Mouse (Mus musculus) small intestine, adult 2 months (tissue): Measurements from ENCODE around the gene Gm17651. TPM values are rescaled to one million over a fixed set of nuclear protein-coding genes. Genes with fewer than 3 reads are reported as not detected.

Source experiments
- H3K27ac ChIP-seq: fragments of 200-500 bp; 2 replicates; pipeline ENCODE4 v1.5.1; 2012; ENCODE audit warnings: low read depth, low read length, control low read depth, inconsistent platforms; ENCODE audit not compliant: insufficient read depth
- H3K27me3 ChIP-seq: fragments of 200-500 bp; 2 replicates; pipeline ENCODE4 v1.6.1; 2012; ENCODE audit warnings: mild to moderate bottlenecking, moderate library complexity, low read length, inconsistent platforms; ENCODE audit not compliant: control insufficient read depth, insufficient read depth
- H3K36me3 ChIP-seq: fragments of 200-500 bp; 2 replicates; pipeline ENCODE4 v1.6.1; 2012; ENCODE audit warnings: mild to moderate bottlenecking, low read length, control low read depth, inconsistent platforms; ENCODE audit not compliant: control insufficient read depth, insufficient read depth
- H3K4me1 ChIP-seq: fragments of 200-500 bp; 2 replicates; pipeline ENCODE4 v1.6.1; 2012; ENCODE audit warnings: low read length, inconsistent platforms, mixed read lengths; ENCODE audit not compliant: control insufficient read depth, insufficient read depth, insufficient read length
- H3K4me3 ChIP-seq: fragments of 200-500 bp; 2 replicates; pipeline ENCODE4 v1.5.1; 2012; ENCODE audit warnings: low read depth, mild to moderate bottlenecking, control low read depth, inconsistent platforms, low read length, moderate library complexity
- CTCF ChIP-seq: fragments of 200-500 bp; IDR thresholded peaks from 2 replicates; pipeline ENCODE4 v1.5.1; 2012; ENCODE audit warnings: low read depth, mild to moderate bottlenecking, control low read depth, inconsistent platforms, low read length, moderate library complexity, mixed read lengths; ENCODE audit not compliant: insufficient replicate concordance, insufficient read length; ENCODE audit errors: extremely low read depth
- POLR2A ChIP-seq: fragments of 200-500 bp; IDR thresholded peaks from 2 replicates; pipeline ENCODE4 v1.6.1; 2012; ENCODE audit warnings: low read depth, mild to moderate bottlenecking, control low read depth, inconsistent platforms, low read length, moderate library complexity
- WGBS: fragments of 180-500 bp; shearing (Covaris S2); methylation state at CpG from one replicate; pipeline ENCODE4 v1.1.7; 2018; 5-methylcytosine and 5-hydroxymethylcytosine counted together
- polyA plus RNA-seq: library from polyadenylated mRNA; depleted of rRNA; stranded (reverse); fragments of >200 nt; gene quantifications from 2 replicates; pipeline ENCODE4 v1.2.3, GENCODE M21; 2012

The Gm17651 gene
- polyA plus RNA-seq, 1 experiment, result not detected

DNA sequence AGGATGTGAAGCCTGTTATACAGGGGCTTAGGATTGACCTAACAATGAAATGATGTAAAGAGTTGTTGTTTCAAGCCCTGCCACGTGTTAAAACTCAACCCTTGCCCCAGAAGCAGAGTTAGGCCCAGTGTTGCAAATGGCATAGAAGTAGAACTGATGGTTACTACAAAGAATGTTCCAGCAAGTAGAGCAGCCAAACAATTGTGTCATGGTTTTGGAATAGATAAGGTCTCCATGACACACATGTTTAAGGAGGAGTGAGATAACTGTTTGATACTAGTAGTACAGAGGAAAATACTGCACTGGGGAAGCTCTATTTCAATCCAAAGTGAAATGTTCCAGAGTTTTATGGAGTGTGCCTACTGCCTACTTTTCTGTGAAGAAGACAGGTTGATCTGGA, 26.0 kb downstream of the Gm17651 start:
- TF ChIP-seq POLR2A (no peak), CTCF (no peak)
- no peak overlapping the region for H3K4me3 ChIP-seq
- no peaks in the 10 kb centered on the region for H3K4me1 ChIP-seq
- no peak overlapping the region for H3K27ac ChIP-seq
- 31% methylated on average over 1 of the region's 1 CpGs for WGBS
- H3K27me3 ChIP-seq, result no peaks in the 10 kb centered on the region
- peaks cover 38% of the 10 kb centered on the region for H3K36me3 ChIP-seq

DNA sequence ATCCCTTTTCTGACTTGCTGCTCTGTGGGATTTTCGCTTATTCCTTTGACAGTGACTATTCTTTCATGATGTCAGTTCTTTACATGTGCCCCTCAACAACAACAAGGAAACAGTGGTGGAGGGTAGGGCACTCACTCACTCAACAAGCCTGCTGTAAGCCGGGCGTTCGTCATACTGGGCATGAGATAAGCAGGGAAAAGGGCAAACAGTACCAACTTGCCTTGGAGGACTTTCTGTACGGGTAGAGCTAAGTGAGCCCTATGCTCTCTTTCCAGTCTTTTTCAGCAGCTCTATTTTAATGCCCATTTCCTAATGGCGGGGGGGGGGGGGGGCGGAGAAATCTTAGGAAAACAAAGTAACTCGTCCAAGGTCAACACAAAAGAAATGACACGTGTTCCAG, 32.5 kb downstream of the Gm17651 start:
- no peak overlapping the region for H3K27ac ChIP-seq

DNA sequence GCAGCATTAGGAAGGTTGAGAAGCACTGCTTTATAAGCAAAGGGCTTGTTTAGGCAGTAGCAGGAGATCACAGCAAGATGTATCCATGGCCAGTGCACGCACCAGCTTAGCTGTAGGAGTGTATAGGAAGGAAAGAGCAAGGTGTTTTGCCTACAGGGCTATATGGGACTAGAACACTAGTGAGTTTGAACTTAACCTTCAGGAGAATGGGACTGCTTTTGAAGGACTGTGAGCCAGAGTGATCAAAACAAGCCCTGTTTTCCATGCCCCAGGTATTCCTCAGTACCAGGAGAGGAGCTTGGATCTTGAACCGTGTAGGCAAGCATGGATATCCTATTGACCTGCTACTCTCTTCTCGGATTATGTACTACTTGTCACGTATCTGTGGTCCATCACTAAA, 33.1 kb downstream of the Gm17651 start:
- Histone ChIP-seq H3K27me3 (no peaks in the 10 kb centered on the region), H3K36me3 (peaks cover 53% of the 10 kb centered on the region), H3K4me3 (no peak overlapping the region), H3K4me1 (peaks cover 2% of the 10 kb centered on the region; the same call in 1 of the 2 replicates), H3K27ac (no peak overlapping the region)
- WGBS, result 80% methylated on average over 4 of the region's 4 CpGs
- TF ChIP-seq POLR2A (no peak), CTCF (no peak)

More for the DNA sequence above, 32.5 kb downstream of the Gm17651 start:
- Histone ChIP-seq H3K27me3 (no peaks in the 10 kb centered on the region), H3K36me3 (peaks cover 56% of the 10 kb centered on the region), H3K4me1 (peaks cover 2% of the 10 kb centered on the region; the same call in 1 of the 2 replicates), H3K4me3 (no peak overlapping the region)
- no peak for TF ChIP-seq CTCF
- 44% methylated on average over 9 of the region's 9 CpGs for WGBS

DNA sequence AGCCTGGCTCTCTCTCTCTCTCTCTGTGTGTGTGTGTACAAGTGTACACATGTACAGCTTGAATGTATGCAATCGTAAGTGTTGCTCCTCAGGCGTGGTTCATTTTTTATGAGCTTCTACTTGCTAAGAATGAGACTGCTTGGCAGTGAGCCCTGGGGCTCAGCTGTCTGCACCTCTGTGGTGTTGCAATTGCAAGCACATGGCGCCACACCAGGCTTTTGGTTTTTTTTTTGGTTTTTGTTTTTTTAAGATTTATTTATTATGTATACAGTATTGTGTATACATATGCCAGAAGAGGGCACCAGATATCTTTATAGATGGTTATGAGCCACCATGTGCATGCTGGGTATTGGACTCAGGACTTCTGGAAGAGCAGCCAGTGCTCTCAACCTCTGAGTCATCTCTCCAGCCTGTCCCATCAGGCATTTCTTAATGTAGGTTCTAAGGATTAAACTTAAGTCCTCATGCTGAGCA, 40.2 kb downstream of the Gm17651 start:
- H3K4me3 ChIP-seq, result no peak overlapping the region
- H3K36me3 ChIP-seq, result peaks cover 28% of the 10 kb centered on the region
- no peaks in the 10 kb centered on the region for H3K27me3 ChIP-seq
- peak overlapping the region; percentile 88 for H3K27ac ChIP-seq
- WGBS, result 14% methylated on average over 3 of the region's 3 CpGs
- TF ChIP-seq POLR2A (no peak), CTCF (peak; percentile 48; the same call in 1 of the 2 replicates)
- H3K4me1 ChIP-seq, result peaks cover 11% of the 10 kb centered on the region; the same call in 1 of the 2 replicates

DNA sequence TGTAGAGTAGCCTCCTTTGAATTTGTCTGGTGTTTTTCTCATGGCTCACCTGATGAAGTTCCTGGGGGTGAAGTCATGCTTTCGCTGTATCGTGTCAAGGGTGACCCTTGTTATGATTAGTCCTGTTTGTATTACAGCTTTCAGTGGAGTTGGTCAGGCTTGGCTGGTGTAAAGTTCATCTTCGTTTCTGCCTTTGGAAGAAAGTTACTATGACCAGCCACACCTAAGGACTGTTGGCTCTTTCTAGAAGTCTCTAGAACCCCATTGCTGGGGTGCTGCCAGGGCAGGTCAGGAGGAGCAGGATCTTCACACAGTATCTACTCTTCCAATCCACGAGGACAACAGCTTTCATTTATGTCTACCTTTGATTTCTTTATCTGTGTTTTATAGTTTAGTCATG, 41.0 kb downstream of the Gm17651 start:
- TF ChIP-seq CTCF (no peak), POLR2A (no peak)
- H3K4me3 ChIP-seq, result no peak overlapping the region
- H3K27me3 ChIP-seq, result no peaks in the 10 kb centered on the region
- peaks cover 15% of the 10 kb centered on the region; the same call in 1 of the 2 replicates for H3K4me1 ChIP-seq
- WGBS, result 35% methylated on average over 4 of the region's 4 CpGs
- peaks cover 21% of the 10 kb centered on the region for H3K36me3 ChIP-seq
- H3K27ac ChIP-seq, result peak overlapping the region; percentile 88

DNA sequence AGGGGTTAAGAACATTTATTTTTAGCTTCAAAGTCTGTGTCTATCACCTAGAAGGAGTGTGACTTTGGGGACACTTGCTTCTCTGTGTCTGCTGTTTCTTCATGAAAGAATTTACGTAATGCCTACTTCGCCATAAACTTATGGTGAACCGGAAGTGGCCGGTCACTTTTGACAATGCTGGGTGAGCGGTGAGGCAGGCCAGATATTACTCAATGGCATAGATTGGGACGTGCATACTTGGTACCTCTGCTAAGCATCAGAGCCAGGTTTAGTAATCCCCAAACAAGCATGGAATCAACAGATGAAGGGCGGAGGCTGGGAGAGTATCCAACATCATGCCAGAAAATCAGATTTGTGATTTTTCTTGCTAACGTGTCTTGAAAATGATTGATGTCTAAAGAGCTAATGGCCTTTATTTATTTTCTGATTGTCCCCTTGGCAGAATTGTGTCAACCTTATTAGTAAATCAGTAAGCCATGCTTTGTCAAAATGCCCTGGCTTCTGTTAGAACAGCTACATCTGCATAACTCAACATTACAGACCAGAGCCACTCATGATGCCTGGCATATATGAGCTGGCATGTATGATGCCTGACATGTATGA, 43.1 kb downstream of the Gm17651 start:
- 88% methylated on average over 8 of the region's 8 CpGs for WGBS
- peaks cover 15% of the 10 kb centered on the region; the same call in 1 of the 2 replicates for H3K4me1 ChIP-seq
- no peak overlapping the region for H3K27ac ChIP-seq

DNA sequence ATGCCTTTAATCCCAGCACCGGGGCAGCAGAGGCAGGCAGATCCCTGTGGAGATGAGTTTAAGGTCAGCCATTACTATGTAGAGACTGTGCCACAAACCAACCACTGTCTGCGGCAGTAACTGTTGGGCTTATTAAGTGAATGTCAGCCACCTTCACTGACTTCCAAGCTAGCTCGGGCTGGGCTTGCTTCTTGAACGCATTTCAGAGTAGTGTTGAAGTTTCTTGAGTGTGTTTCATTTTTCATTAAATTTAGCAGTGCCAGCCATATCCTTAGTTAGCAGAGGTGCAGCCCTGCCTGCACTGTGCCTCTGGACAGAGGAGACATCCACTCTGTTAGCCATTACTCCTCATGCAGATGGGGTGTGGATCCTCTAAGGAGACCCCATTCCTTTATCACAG, 43.7 kb downstream of the Gm17651 start:
- H3K4me3 ChIP-seq, result peak overlapping the region; percentile 27; the same call in 1 of the 2 replicates
- TF ChIP-seq CTCF (no peak), POLR2A (no peak)
- 93% methylated on average over 4 of the region's 4 CpGs for WGBS
- H3K4me1 ChIP-seq, result peaks cover 13% of the 10 kb centered on the region; the same call in 1 of the 2 replicates
- no peaks in the 10 kb centered on the region for H3K27me3 ChIP-seq
- H3K27ac ChIP-seq, result no peak overlapping the region
- peaks cover 8% of the 10 kb centered on the region for H3K36me3 ChIP-seq

More for the DNA sequence above, 43.1 kb downstream of the Gm17651 start:
- peaks cover 12% of the 10 kb centered on the region for H3K36me3 ChIP-seq
- no peak for TF ChIP-seq CTCF
- TF ChIP-seq POLR2A, result no peak
- H3K27me3 ChIP-seq, result no peaks in the 10 kb centered on the region
- H3K4me3 ChIP-seq, result no peak overlapping the region

DNA sequence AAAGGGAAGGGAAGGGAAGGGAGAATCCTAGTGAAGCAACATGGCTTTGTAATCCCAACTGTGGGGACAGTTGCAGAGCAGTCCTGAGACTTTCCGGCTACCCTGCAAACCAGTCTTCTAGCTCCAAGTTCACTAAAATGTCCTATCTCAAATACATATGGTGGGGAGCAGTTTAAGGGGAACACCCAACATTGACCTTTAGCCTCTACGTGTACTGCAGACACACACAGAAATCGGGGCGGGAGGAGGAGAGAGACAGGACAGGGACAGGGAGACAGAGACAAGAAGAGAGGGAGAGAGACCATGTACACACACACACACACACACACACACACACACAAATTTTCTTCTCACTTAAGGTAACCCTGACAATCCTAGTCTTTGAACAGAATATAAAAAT, 44.6 kb downstream of the Gm17651 start:
- no peaks in the 10 kb centered on the region for H3K27me3 ChIP-seq
- peaks cover 13% of the 10 kb centered on the region; the same call in 1 of the 2 replicates for H3K4me1 ChIP-seq
- peak overlapping the region; percentile 56 for H3K4me3 ChIP-seq
- 40% methylated on average over 4 of the region's 4 CpGs for WGBS
- H3K27ac ChIP-seq, result peak overlapping the region; percentile 84
- TF ChIP-seq CTCF (no peak), POLR2A (no peak)
- peaks cover 3% of the 10 kb centered on the region; the same call in 1 of the 2 replicates for H3K36me3 ChIP-seq
